Mouse (Mus musculus): ENCODE measurements around the gene Coq10a.

Gene Coq10a

DNA sequence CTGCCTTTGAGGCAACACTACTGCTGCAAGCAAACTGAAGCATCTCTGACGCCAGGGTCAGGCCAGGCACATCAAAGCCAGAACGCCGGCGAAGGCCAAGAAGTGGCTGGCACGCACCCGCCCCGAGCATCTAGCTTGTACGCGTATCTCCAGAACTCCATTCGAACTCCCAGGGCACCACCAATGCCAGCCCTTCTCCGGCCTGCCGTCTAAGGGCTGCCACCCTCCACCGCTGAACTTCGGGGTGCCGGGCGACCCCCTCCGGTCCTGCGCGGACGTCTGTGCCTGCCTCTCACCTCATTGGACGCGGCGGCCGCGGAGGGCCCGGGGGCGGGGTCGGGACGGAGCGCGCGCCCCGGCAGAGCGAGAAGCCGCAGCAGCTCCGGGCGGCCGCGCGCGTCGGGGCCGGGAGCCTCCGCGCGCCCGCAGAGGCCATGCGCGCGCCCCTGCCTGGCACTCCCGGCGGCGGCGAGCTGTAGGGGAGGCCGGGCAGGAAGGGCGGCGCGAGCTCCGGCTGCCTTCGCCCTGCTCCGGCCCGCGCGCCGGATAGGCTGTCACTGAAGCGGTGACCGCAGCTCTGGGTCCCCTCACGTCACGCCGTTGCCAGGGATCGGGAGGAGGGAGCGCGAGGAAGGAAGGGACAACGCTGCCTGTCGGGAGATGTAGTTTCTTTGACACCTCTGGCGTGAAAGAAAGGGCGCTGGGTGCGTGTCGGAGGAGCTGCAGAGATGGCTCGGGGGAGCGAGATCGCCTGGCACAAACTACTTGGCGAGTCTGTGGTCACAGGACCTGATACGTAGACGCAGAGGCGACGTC lies at the start of gene Coq10a:
Gene Coq10a (minus strand): TSS at position 596 of the 816 bp plus-strand sequence.
- peak; percentile 91 for DNase-seq

GRCm38 (mm10) chr10:128414848-128415247 lies 46.1 kb upstream of the Coq10a start:
- no peak for DNase-seq

DNA sequence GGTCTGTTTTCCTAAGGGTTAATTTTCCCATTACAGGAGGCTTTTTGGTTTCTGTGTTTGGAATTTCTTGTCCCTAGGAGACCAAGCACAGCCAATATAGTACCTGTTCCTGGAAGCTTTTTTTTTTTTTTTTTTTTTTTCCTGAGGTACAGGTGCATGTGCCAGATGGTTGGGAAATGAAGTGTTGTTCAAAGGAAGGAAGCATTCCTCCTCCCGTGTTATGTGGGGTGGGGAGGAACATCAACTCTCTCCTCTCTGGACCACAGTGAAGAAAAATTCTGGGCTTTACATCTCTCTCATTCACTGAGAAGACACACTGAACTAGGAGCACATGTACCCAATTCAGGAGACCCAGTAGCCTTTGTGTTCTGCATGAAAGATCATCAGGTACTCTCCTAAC lies 44.3 kb upstream of the Coq10a start:
- DNase-seq = no peak

- DNase-seq = no peak
These were observed 43.8 kb upstream of the Coq10a start for GRCm38 (mm10) chr10:128412558-128412957.

DNA sequence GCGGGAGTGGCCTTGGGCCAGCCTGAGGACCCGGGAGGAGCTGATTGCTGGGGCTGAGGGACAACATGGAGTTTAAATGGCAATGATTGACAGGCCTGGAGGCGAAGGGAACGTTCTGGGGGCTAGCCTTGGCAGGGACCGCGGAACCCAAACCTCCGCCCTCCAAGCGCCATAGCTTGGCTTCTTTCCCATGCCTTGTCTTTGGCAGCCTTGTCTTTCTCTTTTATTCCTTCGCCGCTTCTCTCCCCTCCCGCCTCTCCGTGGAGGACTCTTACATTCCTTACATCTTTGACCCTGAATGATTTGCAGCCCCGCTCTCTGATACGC lies 43.2 kb upstream of the Coq10a start:
- peak; percentile 29 for DNase-seq

- peak; percentile 98 for DNase-seq
These were observed 42.6 kb upstream of the Coq10a start, which contains the start of the genes Nabp2 and Rnf41 for GRCm38 (mm10) chr10:128411211-128412054. TSS of gene Nabp2 (minus strand) at chr10:128411492. TSS of gene Rnf41 (plus strand) at chr10:128411657.

DNA sequence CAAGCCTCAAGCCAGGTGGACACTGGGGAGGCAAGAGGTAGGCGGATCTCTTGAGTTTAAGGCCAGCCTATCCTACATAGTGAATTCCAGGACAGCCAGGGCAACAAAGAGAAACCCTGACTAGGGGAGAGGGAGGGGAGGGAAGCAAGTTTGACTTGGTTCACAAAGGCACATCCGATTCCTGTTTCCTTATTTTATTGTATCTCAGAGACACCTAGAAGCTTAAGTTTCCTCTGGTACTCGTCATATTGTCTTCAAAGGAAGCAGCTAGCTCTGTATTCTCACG lies 41.7 kb upstream of the Coq10a start:
- peak; percentile 25 for DNase-seq

DNA sequence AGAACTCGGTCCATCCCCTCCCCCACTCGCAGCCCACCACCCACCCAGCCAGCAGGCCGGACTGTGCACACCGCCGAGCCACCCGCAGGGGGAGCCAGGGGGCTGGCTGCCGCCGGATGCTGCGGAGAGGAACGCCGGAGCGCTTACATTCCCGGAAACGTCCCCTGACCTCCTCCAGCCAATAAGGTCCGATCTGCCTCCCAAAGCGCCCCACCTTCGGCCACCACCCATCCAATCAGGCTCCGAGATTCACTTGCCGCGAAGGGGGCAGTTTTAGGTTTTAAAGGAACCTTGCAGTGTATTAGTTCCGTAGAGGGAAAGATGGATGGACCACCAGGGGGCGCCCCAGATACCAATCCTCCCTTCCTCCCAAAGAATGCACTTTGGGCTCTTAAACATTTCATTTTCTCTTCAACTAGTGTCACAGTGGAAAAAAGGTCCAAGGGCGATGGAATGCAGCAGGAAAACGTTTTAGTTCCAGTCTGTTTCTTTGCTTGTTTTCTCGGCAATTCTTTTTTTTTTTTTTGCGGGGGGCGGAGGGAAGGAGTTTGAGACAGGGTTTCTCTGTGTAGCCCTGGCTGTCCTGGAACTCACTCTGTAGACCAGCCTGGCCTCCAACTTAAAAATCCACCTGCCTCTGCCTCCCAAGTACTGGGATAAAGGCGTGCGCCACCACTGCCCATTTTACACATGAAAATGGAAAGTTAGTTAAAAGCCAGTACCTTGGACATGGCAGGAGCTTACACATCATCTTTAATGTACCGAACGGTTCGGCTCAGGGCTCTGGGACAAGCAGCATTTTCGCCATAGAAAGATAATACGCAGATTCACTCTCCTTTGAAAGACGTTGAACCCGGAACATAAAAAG lies 41.1 kb upstream of the Coq10a start:
- DNase-seq = peak; percentile 97

- DNase-seq = peak; percentile 36
These were observed 40.1 kb upstream of the Coq10a start for GRCm38 (mm10) chr10:128408591-128409535.

DNA sequence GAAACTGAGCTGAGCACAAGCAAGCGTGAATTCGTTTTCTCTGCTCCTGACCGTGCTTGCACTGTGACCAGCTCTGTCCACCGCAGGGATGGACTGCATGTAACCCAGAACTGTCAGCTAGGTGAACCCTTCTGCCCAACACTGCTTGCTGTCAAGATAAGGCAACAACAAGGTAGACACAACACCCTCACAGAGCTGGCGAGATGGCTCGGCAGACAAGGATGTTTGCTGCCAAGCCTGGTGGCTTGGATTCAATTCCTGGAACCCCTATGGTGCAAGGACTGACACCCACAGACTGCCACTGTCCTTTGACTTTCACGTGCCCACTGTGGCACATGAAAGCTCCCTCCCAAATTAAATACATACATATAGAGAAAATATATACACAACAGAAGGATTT lies 35.1 kb upstream of the Coq10a start:
- no peak for DNase-seq

- no peak for DNase-seq
These were observed 32.8 kb upstream of the Coq10a start for GRCm38 (mm10) chr10:128401638-128402037.

GRCm38 (mm10) chr10:128401056-128401455 lies 32.3 kb upstream of the Coq10a start, which contains the start of gene Slc39a5:
TSS of gene Slc39a5 (minus strand) at chr10:128401229.
- no peak for DNase-seq

DNA sequence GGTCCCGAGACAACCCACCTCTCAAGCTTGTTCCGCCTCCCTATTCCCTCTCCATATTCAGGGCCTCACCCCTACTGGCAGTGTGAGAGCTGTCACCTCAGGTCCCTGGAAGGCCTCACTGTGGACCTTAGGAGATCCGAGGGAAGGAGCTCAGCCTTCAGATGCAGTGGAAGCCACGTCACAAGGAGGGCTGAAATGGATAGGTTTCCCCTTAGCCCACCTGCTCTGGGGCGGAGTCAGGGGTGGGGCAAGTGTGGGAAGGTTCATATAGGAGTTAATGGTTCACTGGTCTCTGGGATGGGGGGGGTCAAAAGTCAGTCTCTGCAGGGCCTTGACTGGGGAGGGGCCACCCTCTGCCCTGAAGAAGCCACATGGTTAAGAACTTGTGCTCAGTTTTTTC lies 31.5 kb upstream of the Coq10a start:
- no peak for DNase-seq

DNA sequence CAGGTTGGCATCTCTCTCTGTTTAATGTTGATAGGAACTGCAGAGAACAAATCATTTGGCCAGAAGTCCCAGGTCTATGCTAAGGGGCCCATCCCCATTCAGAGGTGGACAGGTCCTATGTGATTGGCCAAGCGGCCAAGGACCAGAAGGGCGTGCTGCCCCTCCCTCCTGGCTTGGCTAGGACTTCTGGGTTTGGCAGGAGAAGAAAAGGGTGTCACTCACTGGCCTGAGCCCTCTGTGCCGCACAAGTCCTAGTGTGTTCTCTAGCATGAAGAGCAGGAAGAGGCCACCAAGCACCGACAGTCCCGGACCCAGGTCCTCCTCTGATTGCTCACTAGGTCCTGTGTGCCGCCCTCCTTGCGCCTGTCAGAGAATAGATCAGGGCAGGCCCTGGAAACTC lies 28.7 kb upstream of the Coq10a start:
- no peak for DNase-seq

DNA sequence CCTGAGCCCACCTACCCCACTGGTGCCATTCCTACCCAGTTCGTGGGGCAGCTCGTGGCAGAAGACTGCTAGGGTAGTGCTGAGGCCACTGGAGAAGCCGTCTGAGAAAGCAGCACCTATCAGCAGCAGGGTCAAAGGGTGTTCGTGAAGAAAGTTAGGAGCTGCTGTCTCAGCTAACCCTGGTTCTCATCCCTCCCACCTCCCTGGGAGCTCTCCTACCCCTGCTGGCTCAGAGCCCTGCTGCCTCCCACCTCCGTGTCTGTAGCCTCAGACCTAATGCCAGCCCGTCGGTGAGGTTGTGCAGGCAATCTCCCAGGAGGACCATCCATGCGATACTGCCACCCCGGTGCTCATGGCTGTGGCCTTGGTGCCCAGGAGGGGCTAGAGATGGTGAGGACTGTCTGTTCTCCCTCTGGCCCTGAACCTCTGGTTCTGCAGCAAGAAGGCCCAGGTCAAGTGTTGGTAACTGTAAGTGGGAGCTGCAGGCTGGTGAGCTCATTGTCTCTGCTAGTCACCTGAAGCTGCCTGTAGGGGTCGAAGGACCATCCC lies 28.0 kb upstream of the Coq10a start:
- DNase-seq = no peak

GRCm38 (mm10) chr10:128396017-128396673 lies 27.3 kb upstream of the Coq10a start:
- no peak for DNase-seq

- no peak for DNase-seq
These were observed 23.1 kb upstream of the Coq10a start for GRCm38 (mm10) chr10:128391850-128392249.

- no peak for DNase-seq
These were observed 21.6 kb upstream of the Coq10a start for GRCm38 (mm10) chr10:128390366-128390765.

- no peak for DNase-seq
These were observed 20.8 kb upstream of the Coq10a start for GRCm38 (mm10) chr10:128389570-128389969.

DNA sequence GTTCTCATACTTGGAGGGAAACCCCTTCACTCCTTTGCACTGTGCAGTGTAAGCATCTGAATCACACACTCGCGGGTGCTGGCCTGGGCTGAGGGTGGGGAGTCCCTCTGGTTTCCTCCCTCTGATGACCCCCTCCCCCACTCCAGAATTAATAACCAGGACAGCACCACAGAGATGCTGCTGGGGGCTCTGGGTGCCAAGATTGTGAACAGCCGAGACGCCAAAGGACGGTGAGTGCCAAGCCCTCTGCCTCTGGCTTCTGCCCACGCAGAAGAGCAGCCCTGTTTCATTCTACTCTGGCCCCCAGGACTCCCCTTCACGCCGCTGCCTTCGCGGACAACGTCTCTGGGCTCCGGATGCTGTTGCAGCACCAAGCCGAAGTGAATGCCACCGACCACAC lies 20.1 kb upstream of the Coq10a start:
- no peak for DNase-seq

DNA sequence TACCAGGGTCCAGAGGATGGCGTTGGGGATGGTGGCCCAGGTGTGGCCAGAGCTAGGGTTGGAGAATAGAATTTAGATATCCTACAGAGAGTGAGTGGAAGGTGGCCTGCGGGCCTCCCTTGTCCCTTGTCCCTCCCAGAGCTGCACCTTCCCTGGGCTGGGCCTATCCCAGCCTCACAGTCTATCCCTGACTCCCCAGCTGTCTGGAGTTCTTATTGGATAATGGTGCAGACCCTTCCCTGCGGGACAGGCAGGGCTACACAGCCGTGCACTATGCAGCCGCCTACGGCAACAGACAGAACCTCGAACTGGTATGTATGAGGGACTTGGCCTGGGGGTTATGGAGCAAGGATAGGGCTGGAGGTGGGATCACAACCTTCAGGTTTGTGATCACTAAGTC lies 17.1 kb upstream of the Coq10a start:
- DNase-seq = no peak

All from thymus, postnatal 25 days (tissue).